Mouse (Mus musculus) NIH3T3 (cell line): ENCODE data around the gene Vps25.

Experiments
- DNase-seq: peaks from one replicate; pipeline ENCODE4 v3.0.0-alpha.2; 2012; ENCODE audit warnings: low read depth

Vps25 gene

DNA sequence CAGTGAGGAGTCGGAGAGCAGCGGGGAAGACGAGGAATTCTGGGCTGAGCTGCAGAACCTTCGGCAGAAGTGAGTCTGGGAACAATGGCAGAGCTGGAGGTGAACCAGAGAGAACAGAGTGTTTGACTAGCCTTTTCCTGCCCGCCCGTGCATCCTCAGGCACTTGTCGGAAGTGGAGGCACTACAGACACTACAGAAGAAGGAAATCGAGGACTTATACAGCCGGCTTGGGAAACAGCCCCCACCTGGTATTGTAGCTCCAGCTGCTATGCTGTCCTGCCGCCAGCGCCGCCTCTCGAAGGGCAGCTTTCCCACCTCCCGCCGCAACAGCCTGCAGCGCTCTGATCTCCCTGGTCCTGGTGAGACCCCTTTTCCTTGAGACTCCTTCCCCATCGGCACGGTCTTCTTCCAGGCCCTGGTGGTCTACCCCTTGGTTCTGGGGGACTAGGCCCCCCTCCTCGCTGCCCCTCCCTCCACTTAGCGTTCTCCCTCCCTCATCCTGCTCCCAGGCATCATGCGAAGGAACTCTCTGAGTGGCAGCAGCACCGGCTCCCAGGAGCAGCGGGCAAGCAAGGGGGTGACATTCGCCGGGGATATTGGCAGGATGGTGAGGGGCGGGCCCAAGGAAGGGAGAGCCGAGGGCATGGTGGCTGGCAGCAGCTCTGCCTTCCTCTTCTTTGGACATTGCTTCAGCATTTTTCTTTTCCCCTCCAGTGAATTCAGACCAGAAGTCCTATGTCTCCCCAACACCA lies 23.0 kb downstream of the Vps25 start:
- DNase-seq: no peak

DNA sequence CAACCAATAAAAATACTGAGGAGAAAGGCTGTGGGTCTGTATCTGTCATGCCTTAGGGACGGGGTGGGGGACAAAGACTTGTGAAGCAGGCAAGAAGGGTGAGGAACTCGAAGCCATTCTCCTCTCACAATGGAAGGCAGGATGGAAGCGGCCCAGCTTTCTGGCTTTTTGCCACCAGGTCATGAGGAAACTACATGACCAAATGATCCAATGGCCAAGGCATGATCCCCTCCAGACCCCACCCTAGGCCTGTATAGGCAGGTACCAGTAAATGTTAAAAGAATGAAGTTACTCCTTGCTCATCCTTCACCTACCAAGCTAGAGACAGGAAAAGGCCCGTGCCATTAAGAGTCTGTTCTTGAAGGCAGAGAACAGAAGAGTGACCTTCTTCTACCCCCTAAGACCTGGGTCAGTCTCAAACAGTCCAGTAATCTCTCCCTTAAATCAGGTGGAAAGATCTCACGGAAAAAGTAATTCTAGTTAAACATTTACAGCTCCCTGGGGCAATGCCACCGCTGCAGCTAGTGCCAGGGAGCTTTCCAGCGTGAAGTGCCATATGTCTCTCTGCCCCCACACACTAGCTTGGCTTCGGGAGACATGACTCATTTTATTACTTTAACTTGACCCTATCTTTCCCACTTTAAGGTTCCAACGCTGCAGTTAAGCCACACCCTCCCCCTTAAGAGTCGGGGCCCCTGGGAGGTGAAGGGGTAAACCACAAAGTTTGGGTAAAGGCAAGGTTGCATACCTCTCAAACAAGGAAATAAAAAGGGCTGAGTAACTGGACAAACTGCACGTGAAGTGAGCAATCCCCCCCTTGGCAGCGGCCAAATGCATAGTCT lies 24.1 kb downstream of the Vps25 start:
- peak; percentile 82 for DNase-seq

DNA sequence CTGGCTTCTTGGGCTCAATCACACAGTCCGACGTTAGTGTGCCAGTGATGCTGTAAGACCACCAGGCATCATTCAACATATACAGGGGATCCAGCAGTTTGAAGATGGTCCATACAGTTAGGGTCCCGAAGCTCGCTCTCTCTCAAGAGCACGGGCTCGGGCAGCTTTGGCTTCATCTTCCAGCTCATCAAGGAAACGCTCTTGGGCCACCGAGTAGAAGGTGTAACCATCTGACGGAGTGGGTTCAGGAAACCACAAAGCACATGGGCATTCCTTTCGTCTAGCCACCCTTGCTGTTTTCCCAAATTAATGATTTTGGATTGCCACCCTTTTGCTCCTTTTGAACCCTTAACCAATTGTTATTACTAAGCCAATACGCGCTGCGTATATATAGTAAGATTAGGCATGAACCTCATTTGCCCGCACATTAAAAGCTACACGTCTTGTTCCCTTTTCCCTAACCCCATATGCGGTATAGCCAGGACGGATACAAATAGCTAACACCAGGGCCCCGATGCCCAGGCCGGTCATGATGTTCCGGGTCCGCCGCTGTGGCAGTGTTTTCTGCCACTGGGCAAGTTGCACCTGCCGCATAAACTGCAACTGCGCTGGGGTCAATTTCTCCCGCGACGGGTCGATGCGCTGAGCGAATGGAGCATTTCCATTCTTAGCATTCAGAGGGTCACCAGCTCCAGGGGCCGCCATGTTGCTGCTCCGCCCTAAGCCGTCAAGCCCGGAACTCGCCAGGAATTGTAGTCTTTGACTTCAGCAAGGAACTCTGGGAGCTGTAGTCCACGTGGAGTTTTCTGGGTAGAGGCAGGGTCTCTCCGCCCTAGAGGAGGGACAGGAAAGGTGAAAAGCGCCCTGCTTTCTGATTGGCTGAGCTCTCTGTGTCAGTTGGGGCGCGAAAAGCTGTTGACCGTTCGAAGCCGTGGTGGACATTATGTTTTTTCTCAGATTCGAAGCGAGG lies 25.0 kb downstream of the Vps25 start, which contains the start of the genes Cntd1 and Coa3:
TSS of gene Cntd1 (plus strand) at position 790 of the 970 bp plus-strand sequence.
TSS of gene Coa3 (minus strand) at position 892 of the 970 bp plus-strand sequence.
- DNase-seq: peak; percentile 90

DNA sequence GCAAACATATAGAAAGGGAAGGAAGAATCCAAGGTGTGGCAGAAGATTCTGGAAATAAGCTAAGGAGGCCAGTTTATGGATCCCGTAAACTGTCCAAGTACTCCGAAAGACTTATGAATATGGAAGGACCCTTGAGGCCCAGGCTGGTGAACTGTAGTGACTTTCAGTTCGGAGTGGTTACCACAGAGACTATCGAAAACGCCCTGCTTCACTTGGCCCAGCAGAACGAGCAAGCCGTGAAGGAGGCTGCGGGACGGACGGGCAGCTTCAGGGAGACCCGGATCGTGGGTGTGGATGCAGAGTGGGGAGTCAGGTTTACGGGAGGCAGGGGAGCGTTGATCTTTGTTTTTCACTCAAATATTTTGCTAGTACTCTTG lies 25.7 kb downstream of the Vps25 start:
- no peak for DNase-seq

DNA sequence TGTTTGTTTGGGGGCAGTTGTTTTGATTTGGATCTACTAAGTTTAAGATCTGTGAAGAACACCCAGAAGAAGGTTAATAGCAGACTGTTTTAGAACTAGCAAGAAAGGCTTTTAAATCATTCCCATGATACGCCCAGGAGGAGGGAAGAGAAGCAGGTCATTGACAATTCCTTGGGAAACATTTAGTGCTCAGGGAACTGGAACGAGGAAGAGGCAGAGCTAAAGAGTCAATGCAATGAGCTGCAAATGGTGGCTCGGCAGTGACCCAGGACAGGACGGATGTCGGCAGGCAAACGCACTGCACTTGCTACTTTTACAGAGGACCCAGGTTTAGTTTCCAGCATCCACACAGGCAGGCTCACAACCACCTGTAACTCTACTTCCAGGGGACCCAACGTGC lies 27.3 kb downstream of the Vps25 start:
- DNase-seq: no peak

DNA sequence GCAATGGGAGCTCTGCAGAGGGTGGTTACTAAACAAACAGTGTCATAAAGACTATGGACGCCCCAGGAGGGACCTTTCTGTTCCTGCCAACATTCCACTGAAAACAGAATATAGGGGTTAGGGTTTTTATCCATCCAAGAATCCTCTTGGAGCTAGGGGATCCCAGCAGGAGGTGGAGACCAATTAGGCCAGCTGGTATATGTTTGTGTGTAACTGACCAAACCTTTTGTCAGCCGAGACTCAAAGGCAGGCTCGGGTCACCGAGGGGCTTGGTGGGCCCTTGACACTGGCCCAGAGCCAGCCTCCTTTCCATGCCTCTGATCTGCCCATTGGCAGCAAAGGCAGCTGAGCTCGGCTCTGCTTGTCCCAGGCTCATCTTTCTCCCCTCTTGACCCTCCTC lies 29.4 kb downstream of the Vps25 start:
- no peak for DNase-seq

DNA sequence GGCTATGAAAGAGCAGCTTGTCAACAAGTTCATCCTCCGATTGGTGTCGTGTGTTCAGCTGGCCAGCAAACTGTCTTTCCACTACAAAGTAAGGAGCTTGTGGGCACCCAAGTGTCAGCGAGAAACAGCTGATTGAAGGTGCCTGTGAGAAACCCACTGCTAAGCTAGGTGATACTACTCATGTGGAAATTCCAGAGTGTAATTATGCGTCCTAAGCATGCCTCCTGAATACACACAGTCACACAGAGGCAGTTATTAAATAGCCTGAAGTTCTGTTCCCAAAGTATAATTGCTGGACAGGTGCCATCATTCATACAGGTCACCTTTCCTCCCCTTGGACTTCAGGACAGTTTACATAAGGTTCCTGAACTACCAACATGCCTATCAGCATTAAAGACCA lies 30.3 kb downstream of the Vps25 start:
- DNase-seq: no peak

DNA sequence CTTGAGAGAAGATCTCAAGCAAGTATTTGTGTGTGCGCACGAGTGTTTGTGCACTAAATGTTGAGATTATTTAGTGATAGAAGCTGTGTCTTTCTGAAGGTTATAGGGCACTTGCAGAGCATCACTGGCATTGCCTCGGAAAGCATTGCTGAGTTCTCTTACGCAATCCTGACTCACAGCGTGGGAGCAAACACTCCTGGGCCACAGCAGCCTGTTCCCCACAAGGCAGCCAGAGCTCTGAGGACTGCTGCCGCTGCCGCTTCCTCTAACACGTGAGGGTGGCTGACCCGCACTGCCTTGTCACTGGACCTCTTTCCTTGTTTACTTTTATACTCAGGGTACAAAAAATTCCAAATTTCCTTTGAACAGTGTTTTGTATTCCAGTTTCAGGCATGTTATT lies 33.8 kb downstream of the Vps25 start:
- DNase-seq: peak; percentile 81

DNA sequence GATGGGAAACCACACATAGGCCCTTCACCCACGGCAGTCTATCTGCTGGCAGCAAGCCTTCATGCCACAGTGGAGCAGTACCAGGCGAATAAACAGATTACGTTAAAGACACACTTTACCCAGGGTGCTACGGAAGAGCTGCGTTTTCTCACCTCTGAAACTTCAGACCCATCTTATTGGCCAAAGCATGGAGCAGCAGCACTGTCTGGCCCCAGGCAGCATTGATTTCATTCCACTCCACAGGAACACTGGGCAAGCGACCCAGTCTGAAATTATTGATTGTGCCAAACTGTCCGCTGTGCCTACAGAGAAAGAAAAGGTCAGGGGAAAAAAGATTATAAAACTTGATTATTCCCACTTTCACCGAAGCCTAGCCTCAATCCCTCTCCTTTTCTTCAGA lies 37.7 kb downstream of the Vps25 start:
- no peak for DNase-seq

DNA sequence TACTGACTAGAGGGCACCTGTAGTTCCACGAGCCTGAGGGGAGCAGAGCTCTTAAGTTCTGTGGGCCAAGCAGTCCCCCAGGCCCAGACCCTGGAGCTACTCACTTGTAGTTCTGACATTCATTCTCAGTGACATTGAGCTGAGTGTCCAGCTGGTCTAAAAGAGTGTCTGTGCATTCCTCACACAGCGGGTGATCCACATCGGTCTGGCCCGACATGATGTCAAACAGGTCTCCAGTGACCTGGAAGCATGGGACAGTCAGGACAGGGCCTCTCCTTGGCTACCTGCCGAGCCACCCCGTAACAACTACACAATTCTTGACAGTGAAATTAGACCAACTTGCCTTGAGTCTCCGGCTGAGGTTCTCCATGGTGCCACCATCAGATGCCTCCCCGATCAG lies 41.7 kb downstream of the Vps25 start:
- no peak for DNase-seq

DNA sequence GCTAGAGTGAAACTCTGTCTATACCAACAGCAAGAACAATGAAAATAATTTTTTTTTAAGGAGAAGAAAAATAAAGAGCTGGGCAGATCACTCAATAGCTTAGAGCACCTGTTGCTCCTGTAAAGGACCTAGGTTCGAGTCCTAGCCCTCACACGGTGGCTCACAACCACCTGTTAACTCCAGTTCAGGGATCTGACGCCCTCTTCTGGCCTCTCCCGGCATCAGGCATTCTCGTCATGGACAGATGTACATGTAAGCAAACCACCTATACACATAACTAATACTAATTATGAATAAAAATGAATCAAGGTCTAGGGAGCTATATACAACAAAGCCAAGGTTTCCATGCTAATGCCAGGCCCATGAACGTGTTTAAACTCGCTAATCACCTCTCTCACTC lies 47.4 kb downstream of the Vps25 start:
- peak; percentile 35 for DNase-seq

DNA sequence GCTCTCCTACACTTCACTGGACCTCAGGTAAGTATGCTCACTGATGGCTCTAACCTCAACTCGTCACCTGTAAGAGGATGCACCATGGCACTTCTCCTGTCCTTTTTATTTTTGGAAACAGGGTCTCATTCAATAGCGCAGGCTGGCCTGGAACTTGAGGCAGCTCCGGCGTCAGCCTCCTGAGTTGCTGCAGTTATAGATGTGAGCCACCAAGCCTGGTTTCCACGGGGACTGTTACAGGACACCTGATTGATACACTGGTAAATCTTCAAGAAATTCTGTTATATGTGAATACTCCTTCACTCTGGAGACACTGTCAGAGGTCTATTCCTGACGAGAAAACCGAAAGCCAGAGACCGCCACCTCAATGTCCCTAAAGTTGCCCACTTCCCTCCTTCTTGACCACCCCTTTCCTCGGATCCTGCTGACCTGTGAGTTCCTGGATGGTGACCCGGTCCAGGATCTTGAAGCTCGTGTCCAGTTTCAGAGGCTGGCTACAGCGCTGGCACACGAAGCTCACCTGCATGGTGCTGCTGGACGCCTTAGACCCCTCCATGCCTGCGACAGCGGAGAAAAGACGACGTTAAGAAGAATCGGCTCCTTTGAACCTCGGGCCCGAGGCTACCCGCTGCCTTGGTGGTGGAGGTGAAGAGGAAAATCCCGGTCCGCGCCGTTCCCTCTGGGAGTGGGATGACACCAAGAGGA lies 47.9 kb downstream of the Vps25 start:
- no peak for DNase-seq

DNA sequence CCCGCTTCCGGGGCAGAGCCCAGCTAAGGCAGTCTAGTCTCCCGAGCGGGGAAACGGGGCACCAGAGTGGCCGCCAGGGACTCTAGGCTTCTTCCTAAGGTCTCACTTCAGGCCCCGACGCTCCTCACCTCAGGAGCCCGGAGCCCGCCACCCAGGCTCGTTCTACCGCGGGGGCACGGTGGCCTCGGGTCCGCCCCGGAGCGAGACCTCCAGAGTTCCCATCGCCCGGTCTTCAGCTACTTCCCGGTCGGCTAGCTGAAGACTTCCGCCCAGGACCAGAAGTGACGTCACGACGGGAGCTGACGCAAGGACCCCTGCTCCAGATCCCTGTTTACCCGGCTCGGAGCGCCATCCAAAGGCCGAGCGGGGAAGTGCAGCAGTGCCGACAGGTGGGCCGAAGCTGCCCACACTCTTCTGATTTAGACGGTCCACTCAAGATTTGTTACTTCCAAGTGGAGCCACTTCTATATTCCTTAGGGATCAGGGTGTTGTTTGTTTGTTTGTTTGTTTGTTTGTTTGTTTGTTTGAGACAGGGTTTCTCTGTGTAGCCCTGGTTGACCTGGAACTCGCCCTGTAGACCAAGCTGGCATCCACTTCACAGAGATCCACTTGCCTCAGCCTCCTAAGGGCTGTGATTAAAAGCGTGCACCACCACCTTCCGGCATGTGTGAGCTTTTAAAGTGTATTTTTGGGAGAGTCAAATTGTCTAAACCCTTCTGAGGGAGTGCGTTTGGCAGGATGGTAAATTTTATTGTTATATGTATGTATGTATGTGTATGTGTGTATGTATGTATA lies 48.7 kb downstream of the Vps25 start, which contains the start of gene Becn1:
TSS of gene Becn1 (minus strand) at position 283 of the 795 bp plus-strand sequence.
- DNase-seq: peak; percentile 98

DNA sequence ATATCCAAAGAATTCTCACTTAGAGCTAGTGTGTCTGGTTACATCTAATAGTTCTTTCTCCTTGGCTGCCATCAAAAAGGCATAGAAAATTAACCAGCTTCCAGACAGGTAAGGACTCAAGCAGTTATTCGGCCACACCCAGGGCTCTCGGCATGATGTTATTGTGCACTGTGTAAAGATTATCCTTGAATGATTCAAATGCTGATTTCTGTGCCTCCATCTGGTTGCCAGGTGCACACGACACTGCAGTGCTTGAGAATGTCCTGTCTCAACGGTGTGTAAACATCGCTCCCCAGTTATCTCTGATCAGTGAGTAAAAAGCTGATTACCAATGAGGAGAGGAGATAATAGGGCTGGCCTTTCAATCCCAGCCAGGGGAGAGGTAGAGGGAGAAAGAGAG lies 54.2 kb downstream of the Vps25 start:
- no peak for DNase-seq
